Mouse (Mus musculus): ENCODE measurements at regions not wholly inside any gene's neighbourhood (a gene's known extent, or its start where the extent isn't known, plus 50 kb on each side); places are given as distances from the start of the nearest gene placed in this dataset.

DNA sequence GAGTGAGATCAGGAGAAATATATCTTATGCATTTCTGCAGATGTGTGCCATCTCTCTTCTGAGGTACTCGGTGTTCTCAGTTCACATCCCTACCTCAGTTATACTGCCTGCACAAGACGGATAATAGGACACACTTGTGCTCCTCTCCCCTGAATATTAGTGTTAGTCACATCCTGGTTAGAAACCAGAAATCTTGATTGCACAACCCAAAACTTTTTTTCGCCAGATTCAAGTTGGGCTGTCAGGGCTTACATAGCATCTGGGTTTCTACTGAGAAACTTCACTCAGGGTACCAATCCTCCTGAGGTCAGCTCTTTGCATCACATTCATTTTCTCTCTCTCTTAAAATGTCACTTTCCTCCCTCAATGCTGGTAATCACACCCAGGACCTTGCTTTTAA is 69.8 kb upstream of the Sstr4 start:
- TF ChIP-seq CTCF (IDR thresholded peaks at IDR 0.05; ENCODE audit: extremely low read depth, insufficient read length, insufficient replicate concordance, low read depth, low read length) (no peak), POLR2A (IDR thresholded peaks at IDR 0.05; ENCODE audit: low read depth, low read length) (no peak)
